Mouse (Mus musculus) adrenal gland, postnatal 10 days (tissue): ENCODE results near the gene Acox1. TPM values are rescaled to one million over a fixed set of nuclear protein-coding genes. Genes with fewer than 3 reads are reported as not detected.

Experiments
- DNase-seq: peaks from one replicate; pipeline ENCODE4 v3.0.0; 2021; ENCODE audit warnings: mixed read lengths
- total RNA-seq, 2 experiments: library from RNA; stranded (reverse); gene quantifications; 2 replicates each; pipeline ENCODE4 v1.2.3; 2021

Acox1 gene
- total RNA-seq, 2 experiments from 2014 or later: 177 to 242 TPM

GRCm38 (mm10) chr11:116212847-116213246 is 14.0 kb upstream of the Acox1 start:
- DNase-seq: no peak

GRCm38 (mm10) chr11:116210696-116211095 is 11.9 kb upstream of the Acox1 start:
- DNase-seq: no peak

- no peak for DNase-seq
Measured at GRCm38 (mm10) chr11:116209257-116209656, 10.4 kb upstream of the Acox1 start.

GRCm38 (mm10) chr11:116208660-116209059 is 9.8 kb upstream of the Acox1 start:
- no peak for DNase-seq

GRCm38 (mm10) chr11:116206678-116207077 is 7.8 kb upstream of the Acox1 start:
- DNase-seq: no peak

- no peak for DNase-seq
Measured at GRCm38 (mm10) chr11:116203150-116203549, 4.3 kb upstream of the Acox1 start.

GRCm38 (mm10) chr11:116201151-116201550 is 2.3 kb upstream of the Acox1 start:
- DNase-seq: no peak

- DNase-seq: no peak
Measured at GRCm38 (mm10) chr11:116198132-116198531, 713 bp downstream of the Acox1 start.

GRCm38 (mm10) chr11:116197584-116197906 is 1.3 kb downstream of the Acox1 start:
- no peak for DNase-seq

GRCm38 (mm10) chr11:116196866-116197583 is 1.8 kb downstream of the Acox1 start:
- no peak for DNase-seq

GRCm38 (mm10) chr11:116196336-116196735 is 2.5 kb downstream of the Acox1 start:
- DNase-seq: no peak

- no peak for DNase-seq
Measured at GRCm38 (mm10) chr11:116195252-116195651, 3.6 kb downstream of the Acox1 start.

- DNase-seq: no peak
Measured at GRCm38 (mm10) chr11:116194619-116195018, 4.2 kb downstream of the Acox1 start.

- DNase-seq: no peak
Measured at GRCm38 (mm10) chr11:116187226-116187930, 11.5 kb downstream of the Acox1 start.

- DNase-seq: no peak
Measured at GRCm38 (mm10) chr11:116186360-116186759, 12.5 kb downstream of the Acox1 start.

- DNase-seq: no peak
Measured at GRCm38 (mm10) chr11:116185836-116186235, 13.0 kb downstream of the Acox1 start.

- peak; percentile 49 for DNase-seq
Measured at GRCm38 (mm10) chr11:116178411-116179121, 20.3 kb downstream of the Acox1 start.

GRCm38 (mm10) chr11:116176010-116176409 is 22.8 kb downstream of the Acox1 start:
- DNase-seq: no peak

GRCm38 (mm10) chr11:116174775-116175448 is 23.9 kb downstream of the Acox1 start:
- DNase-seq: peak; percentile 69

- DNase-seq: no peak
Measured at GRCm38 (mm10) chr11:116171959-116172358, 26.9 kb downstream of the Acox1 start.

- DNase-seq: no peak
Measured at GRCm38 (mm10) chr11:116170003-116170800, 28.6 kb downstream of the Acox1 start.

- no peak for DNase-seq
Measured at GRCm38 (mm10) chr11:116169214-116169613, 29.6 kb downstream of the Acox1 start.
